Mouse (Mus musculus) thymus, adult 18-20 months (tissue): Measurements from ENCODE around the gene Spaca4.

Source experiments
- DNase-seq, 2 experiments: peaks; one replicate each; pipeline ENCODE4 v3.0.0; 2022; ENCODE audit warnings: mixed read lengths in 2 of 2

The Spaca4 gene

GRCm38 (mm10) chr7:45711316-45712021, 14.1 kb downstream of the Spaca4 start:
- DNase-seq: no peak

GRCm38 (mm10) chr7:45710477-45711191, 15.0 kb downstream of the Spaca4 start:
- no peak for DNase-seq

- no peak for DNase-seq
Measured at GRCm38 (mm10) chr7:45709677-45710355, 15.8 kb downstream of the Spaca4 start.

GRCm38 (mm10) chr7:45709036-45709435, 16.6 kb downstream of the Spaca4 start:
- DNase-seq: peak in 1 of 2 experiments; percentile 14

DNA sequence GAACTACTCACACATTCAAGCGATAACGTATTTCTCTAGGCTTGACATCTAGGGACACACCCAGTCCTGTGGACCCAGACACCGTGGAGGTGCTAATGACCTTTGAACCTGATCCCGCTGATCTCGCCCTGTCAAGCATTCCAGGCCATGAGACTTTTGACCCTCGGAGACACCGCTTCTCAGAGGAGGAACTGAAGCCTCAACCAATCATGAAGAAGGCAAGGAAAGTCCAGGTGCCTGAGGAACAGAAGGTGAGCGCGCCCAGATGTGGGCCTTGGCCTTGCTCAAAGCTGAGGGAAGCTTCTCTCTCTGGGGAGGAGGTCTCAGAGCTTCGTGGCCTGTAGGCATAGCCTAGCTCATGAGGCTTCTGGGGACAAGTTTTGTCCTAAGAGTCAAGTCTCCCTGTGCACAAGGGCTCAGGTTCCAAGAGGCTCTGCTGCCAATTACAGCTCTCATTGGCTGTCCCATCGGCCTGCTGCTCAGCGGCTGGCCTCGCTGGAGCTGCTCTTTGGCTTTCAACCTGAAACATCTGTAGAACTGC, 17.3 kb downstream of the Spaca4 start:
- no peak for DNase-seq

- DNase-seq: peak; percentile 86 to 92
Measured at GRCm38 (mm10) chr7:45707375-45707967, 18.1 kb downstream of the Spaca4 start.

GRCm38 (mm10) chr7:45706721-45707241, 18.8 kb downstream of the Spaca4 start:
- peak; percentile 83 to 86 for DNase-seq

DNA sequence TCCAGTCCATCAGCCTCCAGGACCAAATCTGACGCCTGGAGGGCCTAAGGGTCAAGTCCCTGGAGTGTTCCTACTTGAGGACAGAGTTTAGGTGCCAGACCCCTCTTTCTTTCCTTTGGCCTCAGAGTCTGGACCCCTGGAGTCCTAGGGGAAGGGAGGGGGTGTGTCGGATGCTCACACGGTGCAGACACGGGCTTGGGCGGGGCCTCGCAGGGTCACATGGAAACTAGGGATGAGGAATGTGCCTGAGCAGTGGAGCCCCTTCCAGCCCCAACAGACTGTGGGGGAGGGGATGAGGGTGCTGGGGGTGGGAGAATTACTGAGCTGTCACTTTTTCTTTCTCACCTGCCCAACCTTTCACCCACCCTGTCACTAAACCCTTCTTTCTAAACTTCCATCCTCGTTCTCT, 19.7 kb downstream of the Spaca4 start:
- DNase-seq: peak; percentile 56 to 70

- DNase-seq: peak in 1 of 2 experiments; percentile 42
Measured at GRCm38 (mm10) chr7:45705443-45705864, 20.2 kb downstream of the Spaca4 start.

DNA sequence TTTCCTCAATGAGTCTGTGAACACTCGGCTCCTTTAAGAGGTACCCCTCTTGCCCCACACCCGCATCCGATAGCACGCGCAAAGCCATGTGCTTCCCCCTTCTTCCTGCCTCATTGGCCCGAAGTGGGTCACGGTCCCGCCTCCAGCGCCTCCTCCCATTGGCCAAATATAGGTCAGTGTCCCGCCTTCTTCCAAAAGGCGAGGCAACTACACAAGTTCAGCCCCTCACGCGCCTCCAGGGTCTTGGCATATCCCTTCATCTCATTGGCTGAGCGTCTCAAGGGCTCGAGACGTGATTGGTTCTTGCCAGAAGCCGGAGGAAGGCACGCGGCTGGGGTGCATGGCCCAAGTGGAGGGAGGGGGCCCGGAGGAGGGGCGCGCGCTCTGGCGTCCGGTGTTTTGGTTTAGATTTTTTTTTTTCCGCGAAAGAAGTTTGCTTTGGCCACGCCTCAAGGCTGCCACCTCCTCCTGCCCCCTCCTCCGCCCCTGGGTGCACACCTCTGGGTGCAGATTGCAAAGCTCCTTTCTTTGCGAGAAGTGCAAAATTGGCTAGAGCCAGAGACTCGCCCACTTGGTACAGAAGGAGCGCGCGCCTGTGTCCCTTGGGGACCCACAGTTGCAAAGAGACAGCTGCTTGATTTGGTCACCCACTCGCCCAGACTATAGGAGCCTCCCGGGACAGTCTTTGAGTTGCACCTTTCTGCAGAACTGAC, 20.7 kb downstream of the Spaca4 start, which contains the start of gene Dbp:
Dbp (plus strand) TSS at position 359 of the 713 bp plus-strand sequence.
- DNase-seq: peak; percentile 99 to 100

DNA sequence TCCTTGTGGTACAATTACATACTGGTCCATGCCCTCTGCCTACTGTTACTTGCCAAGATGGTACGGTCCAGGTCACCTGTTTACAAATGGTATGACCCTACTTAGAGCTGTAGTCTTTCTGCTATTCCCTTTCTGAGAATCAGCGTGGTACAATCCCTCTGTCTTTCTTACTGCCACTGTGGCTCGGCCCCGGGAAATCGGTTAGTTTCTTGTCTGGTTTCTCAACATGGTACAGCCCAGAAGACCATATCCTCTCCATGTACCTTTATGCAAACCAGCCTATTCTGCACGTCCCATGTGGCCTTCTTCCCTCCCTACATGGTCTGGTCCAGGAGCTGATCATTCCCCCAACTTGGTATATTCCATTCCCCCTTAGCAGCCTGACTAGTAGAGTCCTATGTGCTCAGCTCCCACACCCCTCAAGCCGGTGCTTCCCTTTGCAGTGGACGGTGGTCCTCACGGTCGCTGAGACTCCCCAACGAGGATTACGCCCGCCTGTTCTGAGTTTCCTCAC, 21.5 kb downstream of the Spaca4 start:
- DNase-seq: peak in 1 of 2 experiments; percentile 32

DNA sequence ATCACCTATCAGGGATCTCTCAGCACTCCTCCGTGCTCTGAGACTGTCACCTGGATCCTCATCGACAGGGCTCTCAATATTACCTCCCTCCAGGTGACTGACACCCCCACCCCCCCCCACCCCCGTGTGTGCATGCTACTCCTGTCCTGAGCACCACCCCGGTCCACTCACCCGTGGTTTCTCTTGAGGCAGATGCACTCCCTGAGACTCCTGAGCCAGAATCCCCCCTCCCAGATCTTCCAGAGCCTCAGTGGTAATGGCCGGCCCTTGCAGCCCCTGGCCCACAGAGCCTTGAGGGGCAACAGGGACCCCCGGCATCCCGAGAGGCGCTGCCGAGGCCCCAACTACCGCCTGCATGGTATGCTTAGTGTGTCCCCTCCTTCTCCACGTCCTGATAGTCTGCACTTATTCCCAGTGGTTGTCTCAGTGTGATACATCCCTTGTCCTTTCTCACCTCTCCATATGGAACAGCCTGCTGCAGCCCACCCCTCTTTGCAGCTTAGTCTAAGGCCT, 22.0 kb downstream of the Spaca4 start:
- DNase-seq: no peak

DNA sequence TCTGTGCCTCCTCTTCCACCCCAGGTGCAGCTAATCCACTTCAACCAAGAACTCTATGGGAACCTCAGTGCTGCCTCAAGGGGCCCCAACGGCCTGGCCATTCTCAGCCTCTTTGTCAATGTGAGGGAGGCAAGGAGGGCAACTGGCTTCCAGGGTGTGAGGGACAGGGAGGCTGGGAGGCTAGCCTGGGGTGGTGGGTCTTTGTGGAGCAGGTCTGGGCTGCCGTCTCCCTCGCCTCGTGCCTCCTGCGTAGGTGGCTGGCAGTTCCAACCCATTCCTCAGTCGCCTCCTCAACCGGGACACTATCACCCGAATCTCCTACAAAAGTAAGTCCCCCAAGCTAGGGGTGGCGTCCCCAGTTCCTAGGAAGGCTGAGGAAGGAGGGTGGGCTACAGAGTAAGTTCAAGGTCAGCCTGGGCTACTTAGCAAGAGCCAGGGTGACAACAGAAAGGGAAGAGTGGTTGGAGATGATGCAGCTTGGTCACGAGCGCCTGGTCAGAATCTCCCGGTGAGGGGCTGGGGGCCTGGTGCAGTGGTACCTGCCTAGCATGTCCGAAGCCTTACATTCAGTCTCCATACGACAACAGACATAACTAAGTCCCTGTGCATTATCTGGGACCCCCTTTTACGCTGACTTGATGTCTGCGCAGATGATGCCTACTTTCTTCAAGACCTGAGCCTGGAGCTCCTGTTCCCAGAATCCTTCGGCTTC, 22.6 kb downstream of the Spaca4 start:
- no peak for DNase-seq

GRCm38 (mm10) chr7:45702316-45702715, 23.3 kb downstream of the Spaca4 start:
- no peak for DNase-seq

DNA sequence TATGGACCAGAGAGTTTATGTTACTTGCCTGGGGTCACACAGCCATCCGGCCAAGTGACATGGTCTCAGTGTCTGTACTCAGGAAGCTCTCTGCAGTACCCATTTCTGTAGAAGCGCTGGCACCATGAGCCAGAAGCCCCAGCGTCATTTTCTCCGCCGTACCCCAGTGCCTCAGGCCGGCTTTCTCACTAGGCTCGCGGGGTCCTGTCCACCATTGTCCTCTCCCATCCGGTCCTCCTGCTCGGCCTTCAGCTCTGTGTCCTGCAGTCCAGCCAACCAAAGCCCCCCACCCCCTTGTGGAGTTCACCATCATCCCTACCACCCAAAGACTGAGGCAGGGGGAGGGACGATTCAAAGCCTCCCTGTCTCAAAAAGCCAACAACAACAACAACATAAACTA, 24.0 kb downstream of the Spaca4 start:
- DNase-seq: no peak

DNA sequence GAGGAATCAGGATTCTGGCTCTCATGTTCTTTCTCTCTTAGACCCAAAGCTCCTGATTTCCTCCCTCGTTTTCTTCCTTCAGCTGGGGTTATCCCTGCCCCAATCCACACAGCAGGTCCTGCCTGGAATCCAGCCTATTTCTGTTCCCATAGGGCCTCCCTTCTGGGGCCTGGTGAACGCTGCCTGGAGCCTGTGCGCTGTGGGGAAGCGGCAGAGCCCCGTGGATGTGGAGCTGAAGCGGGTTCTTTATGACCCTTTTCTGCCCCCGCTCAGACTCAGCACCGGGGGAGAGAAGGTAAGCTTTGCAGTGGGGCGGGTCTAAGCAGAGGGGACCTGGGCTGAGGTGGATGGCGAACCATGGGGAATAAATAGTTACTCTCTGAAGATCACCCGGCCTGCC, 24.5 kb downstream of the Spaca4 start:
- DNase-seq: no peak

GRCm38 (mm10) chr7:45700301-45701015, 25.2 kb downstream of the Spaca4 start:
- DNase-seq: peak; percentile 46 to 61

DNA sequence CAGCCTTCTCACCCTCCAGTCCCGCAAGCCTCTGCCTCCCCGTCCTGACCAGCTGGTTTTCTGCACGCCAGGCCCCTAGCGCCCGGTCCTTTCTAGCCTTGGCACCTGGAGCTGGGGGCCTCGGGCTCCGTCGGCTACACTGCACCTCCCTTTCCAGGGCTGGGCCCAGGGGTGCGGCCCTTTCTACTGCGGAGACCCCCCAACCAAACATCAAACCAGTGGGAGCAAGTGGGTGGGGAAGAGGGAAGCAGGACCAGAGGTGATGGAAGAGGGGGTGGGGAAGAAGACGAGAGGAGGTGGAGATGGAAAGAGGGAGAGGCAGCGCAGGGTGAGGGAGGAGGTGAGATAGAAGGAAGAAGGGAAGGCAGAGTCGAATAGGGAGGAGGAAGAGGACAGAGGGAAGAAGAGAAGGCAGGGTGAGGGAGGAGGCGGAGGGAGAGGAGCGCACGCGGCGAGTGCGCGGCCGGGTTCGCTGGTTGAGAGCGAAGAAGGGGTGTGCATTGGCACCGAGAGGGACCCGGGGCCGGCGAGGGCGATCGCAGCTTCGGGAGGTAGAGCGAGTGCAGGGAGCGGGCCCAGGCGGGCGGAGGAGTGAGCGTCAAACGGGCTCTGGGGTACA, 26.0 kb downstream of the Spaca4 start, which contains the start of gene Car11:
Car11 (plus strand) TSS at position 321 of the 619 bp plus-strand sequence.
- peak in 1 of 2 experiments; percentile 12 for DNase-seq

- no peak for DNase-seq
Measured at GRCm38 (mm10) chr7:45697894-45698293, 27.7 kb downstream of the Spaca4 start.
